Mouse (Mus musculus): ENCODE data around the gene Cks2. TPM values are rescaled to one million over a fixed set of nuclear protein-coding genes. Genes with fewer than 3 reads are reported as not detected.
"Not testable (repeated sequence)": the region's sequence is repeated elsewhere in the genome, so short reads cannot be mapped to it uniquely, and the experiment has no call there.

Gene Cks2
- polyA plus RNA-seq, 1 experiment from 2014 or later = 84.0 TPM

- CTCF ChIA-PET = no interaction called here
- in situ Hi-C loops (cut with MboI; ENCODE audit: low pct_unique_long_range_greater_than_20kb) = loop anchor here (10.0 to 25.0 kb wide), 3 partner anchors 142 to 584 kb away; partner anchors contain the start of gene Sema4d
- POLR2A ChIA-PET = interaction anchor here (1.4 kb wide), 1 partner anchor 9 kb away, joined by 3 read pairs; no protein-coding TSS in a partner anchor
Observed at GRCm38 (mm10) chr13:51653159-51653558, 8.1 kb downstream of the Cks2 start.

GRCm38 (mm10) chr13:51653961-51654360 lies 8.9 kb downstream of the Cks2 start:
- no peak for ATAC-seq
- DNase-seq (ENCODE audit: low read depth, low spot score) = no peak
- ChIA-PET CTCF (no interaction called here), POLR2A (interaction anchor here (1.4 kb wide), 1 partner anchor 9 kb away, joined by 3 read pairs; no protein-coding TSS in a partner anchor)
- in situ Hi-C loops (cut with MboI; ENCODE audit: low pct_unique_long_range_greater_than_20kb) = loop anchor here (10.0 to 25.0 kb wide), 3 partner anchors 141 to 583 kb away; partner anchors contain the start of gene Sema4d
- H3K27me3 ChIP-seq = no peaks in the 10 kb centered on the region
- no peak for TF ChIP-seq CTCF (IDR thresholded peaks at IDR 0.05)

More at GRCm38 (mm10) chr13:51653159-51653558, 8.1 kb downstream of the Cks2 start:
- DNase-seq (ENCODE audit: low read depth, low spot score) (no peak), ATAC-seq (no peak)
- no peak for TF ChIP-seq CTCF (IDR thresholded peaks at IDR 0.05)
- no peaks in the 10 kb centered on the region for H3K27me3 ChIP-seq

GRCm38 (mm10) chr13:51656516-51657235 lies 11.6 kb downstream of the Cks2 start:
- no peaks in the 10 kb centered on the region for H3K27me3 ChIP-seq
- DNase-seq (ENCODE audit: low read depth, low spot score) (no peak), ATAC-seq (no peak)
- POLR2A ChIA-PET = no interaction called here
- in situ Hi-C loops (cut with MboI; ENCODE audit: low pct_unique_long_range_greater_than_20kb) = loop anchor here (10.0 to 25.0 kb wide), 3 partner anchors 138 to 581 kb away; partner anchors contain the start of gene Sema4d
- TF ChIP-seq CTCF (IDR thresholded peaks at IDR 0.05) = no peak
- CTCF ChIA-PET = interaction anchor here (0.7 kb wide), 1 partner anchor 135 kb away, joined by 3 read pairs; no protein-coding TSS in a partner anchor

GRCm38 (mm10) chr13:51658094-51658493 lies 13.1 kb downstream of the Cks2 start:
- ChIA-PET CTCF (no interaction called here), POLR2A (no interaction called here)
- DNase-seq (ENCODE audit: low read depth, low spot score) = no peak
- in situ Hi-C loops (cut with MboI; ENCODE audit: low pct_unique_long_range_greater_than_20kb) = loop anchor here (10.0 to 25.0 kb wide), 3 partner anchors 137 to 579 kb away; partner anchors contain the start of gene Sema4d
- TF ChIP-seq CTCF (IDR thresholded peaks at IDR 0.05) = no peak
- no peak for ATAC-seq
- H3K27me3 ChIP-seq = no peaks in the 10 kb centered on the region

- in situ Hi-C loops (cut with MboI; ENCODE audit: low pct_unique_long_range_greater_than_20kb) = loop anchor here (10.0 to 25.0 kb wide), 3 partner anchors 135 to 578 kb away; partner anchors contain the start of gene Sema4d
- TF ChIP-seq CTCF (IDR thresholded peaks at IDR 0.05) = no peak
- POLR2A ChIA-PET = interaction anchor here (0.6 kb wide), 1 partner anchor 169 kb away, joined by 3 read pairs; no protein-coding TSS in a partner anchor
Observed at GRCm38 (mm10) chr13:51659573-51659972, 14.5 kb downstream of the Cks2 start.

GRCm38 (mm10) chr13:51663561-51663960 lies 18.5 kb downstream of the Cks2 start:
- POLR2A ChIA-PET = no interaction called here
- DNase-seq (ENCODE audit: low read depth, low spot score) = no peak
- H3K27me3 ChIP-seq = no peaks in the 10 kb centered on the region
- ATAC-seq = no peak
- in situ Hi-C loops (cut with MboI; ENCODE audit: low pct_unique_long_range_greater_than_20kb) = loop anchor here (25.0 kb wide), 2 partner anchors 299 to 574 kb away; no protein-coding TSS in a partner anchor
- TF ChIP-seq CTCF (IDR thresholded peaks at IDR 0.05) = no peak
- CTCF ChIA-PET = interaction anchor here (1.1 kb wide), 1 partner anchor 12 kb away, joined by 4 read pairs; the partner anchor contains the start of gene Secisbp2

More at GRCm38 (mm10) chr13:51659573-51659972, 14.5 kb downstream of the Cks2 start:
- DNase-seq (ENCODE audit: low read depth, low spot score) (no peak), ATAC-seq (no peak)
- no peaks in the 10 kb centered on the region for H3K27me3 ChIP-seq
- CTCF ChIA-PET = no interaction called here

- CTCF ChIA-PET; H3K27me3 ChIP-seq; DNase-seq (ENCODE audit: low read depth, low spot score); POLR2A ChIA-PET; ATAC-seq: not testable (repeated sequence)
- in situ Hi-C loops (cut with MboI; ENCODE audit: low pct_unique_long_range_greater_than_20kb) = loop anchor here (25.0 kb wide), 2 partner anchors 294 to 569 kb away; no protein-coding TSS in a partner anchor
Observed at GRCm38 (mm10) chr13:51668195-51668594, 23.2 kb downstream of the Cks2 start.

GRCm38 (mm10) chr13:51676641-51677040 lies 31.6 kb downstream of the Cks2 start:
- H3K27me3 ChIP-seq = no peaks in the 10 kb centered on the region
- CTCF ChIA-PET = interaction anchor here (0.7 to 1.1 kb wide), 2 partner anchors 12 kb away, joined by 3 to 5 read pairs; no protein-coding TSS in a partner anchor
- in situ Hi-C loops (cut with MboI; ENCODE audit: low pct_unique_long_range_greater_than_20kb) = no loop called here
- POLR2A ChIA-PET = interaction anchor here (1.9 kb wide), 1 partner anchor 10 kb away, joined by 5 read pairs; no protein-coding TSS in a partner anchor
- TF ChIP-seq CTCF (IDR thresholded peaks at IDR 0.05) = no peak
- DNase-seq (ENCODE audit: low read depth, low spot score) = peak; percentile 79
- peak; percentile 91 for ATAC-seq

GRCm38 (mm10) chr13:51677041-51677440 lies 32.0 kb downstream of the Cks2 start:
- CTCF ChIA-PET = interaction anchor here (0.7 to 1.1 kb wide), 2 partner anchors 12 to 13 kb away, joined by 3 to 5 read pairs; no protein-coding TSS in a partner anchor
- TF ChIP-seq CTCF (IDR thresholded peaks at IDR 0.05) = no peak
- ATAC-seq = peak; percentile 70
- in situ Hi-C loops (cut with MboI; ENCODE audit: low pct_unique_long_range_greater_than_20kb) = no loop called here
- peak; percentile 12 for DNase-seq (ENCODE audit: low read depth, low spot score)
- no peaks in the 10 kb centered on the region for H3K27me3 ChIP-seq
- POLR2A ChIA-PET = interaction anchor here (1.9 kb wide), 1 partner anchor 10 kb away, joined by 5 read pairs; no protein-coding TSS in a partner anchor

- DNase-seq (ENCODE audit: low read depth, low spot score) = no peak
- no peaks in the 10 kb centered on the region for H3K27me3 ChIP-seq
- ATAC-seq = no peak
- TF ChIP-seq CTCF (IDR thresholded peaks at IDR 0.05) = no peak
- ChIA-PET POLR2A (interaction anchor here (1.9 kb wide), 1 partner anchor 9 kb away, joined by 5 read pairs; no protein-coding TSS in a partner anchor), CTCF (interaction anchor here (1.4 kb wide), 1 partner anchor 20 kb away, joined by 4 read pairs; no protein-coding TSS in a partner anchor)
- in situ Hi-C loops (cut with MboI; ENCODE audit: low pct_unique_long_range_greater_than_20kb) = no loop called here
Observed at GRCm38 (mm10) chr13:51677630-51678185, 32.7 kb downstream of the Cks2 start.
